Mouse (Mus musculus) midbrain, embryonic 13.5 days (tissue): ENCODE data around the gene Rpusd3. TPM values are rescaled to one million over a fixed set of nuclear protein-coding genes. Genes with fewer than 3 reads are reported as not detected.
A peak's percentile ranks its signal among the peaks of the same experiment; 100 is the strongest.

Experiments
- ATAC-seq: fragments of 200-750 bp; cut with Nextera tagmentation; 2 replicates; pipeline ENCODE4 v1.8.0; 2017; ENCODE audit warnings: mild to moderate bottlenecking, moderate TSS enrichment, moderate library complexity
- H3K27ac ChIP-seq: fragments of 300-500 bp; sonication (generic); 2 replicates; pipeline ENCODE4 v1.5.1; 2015; ENCODE audit warnings: inconsistent platforms, mild to moderate bottlenecking, moderate library complexity
- H3K27me3 ChIP-seq: fragments of 300-500 bp; sonication (generic); 2 replicates; pipeline ENCODE4 v1.6.1; 2015; ENCODE audit warnings: mild to moderate bottlenecking, inconsistent platforms
- H3K36me3 ChIP-seq: fragments of 300-500 bp; sonication (generic); 2 replicates; pipeline ENCODE4 v1.6.1; 2015; ENCODE audit warnings: mild to moderate bottlenecking, inconsistent platforms
- H3K4me1 ChIP-seq: fragments of 300-500 bp; sonication (generic); replicated peaks from 2 replicates; pipeline ENCODE4 v1.6.1; 2015; ENCODE audit warnings: inconsistent platforms
- H3K4me2 ChIP-seq: fragments of 300-500 bp; sonication (generic); replicated peaks from 2 replicates; pipeline ENCODE4 v1.6.1; 2015; ENCODE audit warnings: moderate library complexity, mild to moderate bottlenecking, inconsistent platforms
- H3K4me3 ChIP-seq: fragments of 300-500 bp; sonication (generic); replicated peaks from 2 replicates; pipeline ENCODE4 v1.5.1; 2015; ENCODE audit warnings: mild to moderate bottlenecking, inconsistent platforms
- H3K9ac ChIP-seq: fragments of 300-500 bp; sonication (generic); replicated peaks from 2 replicates; pipeline ENCODE4 v1.6.1; 2015; ENCODE audit warnings: mild to moderate bottlenecking, inconsistent platforms
- H3K9me3 ChIP-seq: fragments of 300-500 bp; sonication (generic); 2 replicates; pipeline ENCODE4 v1.6.1; 2016; ENCODE audit warnings: mild to moderate bottlenecking, inconsistent platforms
- WGBS: fragments of 180-500 bp; shearing (Covaris S2); methylation state at CpG from one replicate; pipeline ENCODE4 v1.1.7; 2015; 5-methylcytosine and 5-hydroxymethylcytosine counted together
- polyA plus RNA-seq: library from polyadenylated mRNA; unstranded; fragments of >200 nt; fragmentation: Nextera tagmentation; extraction: Ambion mirVana; gene quantifications from 2 replicates; pipeline ENCODE4 v1.2.1, GENCODE M21; 2015

Rpusd3 gene
- polyA plus RNA-seq, 1 experiment from 2014 or later: 20.8 TPM

DNA sequence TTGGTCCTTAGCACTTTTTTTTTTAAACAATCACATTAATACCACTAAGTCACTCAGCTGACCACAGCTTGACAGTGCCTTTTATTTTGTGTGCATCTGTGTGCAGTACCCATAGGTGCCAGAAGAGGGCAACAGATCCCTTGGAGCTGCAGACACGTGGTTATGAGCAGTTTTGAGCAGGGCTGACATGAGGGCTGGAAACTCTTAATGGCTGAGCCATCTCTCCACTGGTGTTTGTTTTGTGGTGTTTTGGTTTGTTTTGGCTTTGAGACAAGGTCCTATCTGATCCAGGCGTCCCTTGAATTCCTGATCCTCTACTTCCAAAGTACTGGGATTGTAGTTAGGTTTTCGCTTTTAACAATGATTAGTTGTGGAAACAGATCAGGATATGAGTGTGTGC lies 8.3 kb upstream of the Rpusd3 start:
- no peaks in the 10 kb centered on the region for H3K36me3 ChIP-seq
- no peaks in the 10 kb centered on the region for H3K9me3 ChIP-seq
- H3K27me3 ChIP-seq: no peaks in the 10 kb centered on the region
- ATAC-seq: no peak
- H3K4me2 ChIP-seq: no peak overlapping the region
- H3K9ac ChIP-seq: no peak overlapping the region
- no peak overlapping the region for H3K4me3 ChIP-seq
- H3K27ac ChIP-seq: no peak overlapping the region
- no peaks in the 10 kb centered on the region for H3K4me1 ChIP-seq
- WGBS: 65% methylated on average over 3 of the region's 3 CpGs

DNA sequence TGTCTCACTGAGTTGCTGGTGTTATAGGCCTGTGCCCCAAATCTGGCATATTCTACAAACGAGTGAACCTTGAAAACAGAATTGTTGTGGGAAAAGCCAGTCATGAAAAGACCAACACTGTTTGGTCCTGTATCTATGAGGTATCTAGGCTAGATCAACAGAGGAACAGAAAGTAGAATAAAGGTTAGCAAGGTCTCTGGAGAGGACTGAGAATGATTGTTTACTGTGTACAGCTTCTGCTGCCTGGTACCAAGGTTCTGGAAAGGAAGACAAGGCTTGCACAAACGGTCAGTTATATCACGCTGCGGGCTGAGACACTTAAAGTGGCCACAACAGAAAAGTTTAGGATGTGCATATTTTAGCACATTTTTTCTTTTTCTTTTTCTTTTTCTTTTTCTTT lies 7.6 kb upstream of the Rpusd3 start:
- 90% methylated on average over 4 of the region's 4 CpGs for WGBS
- Histone ChIP-seq H3K4me1 (no peaks in the 10 kb centered on the region), H3K27ac (no peak overlapping the region), H3K36me3 (no peaks in the 10 kb centered on the region), H3K9ac (no peak overlapping the region), H3K9me3 (no peaks in the 10 kb centered on the region), H3K4me2 (no peak overlapping the region), H3K27me3 (no peaks in the 10 kb centered on the region), H3K4me3 (no peak overlapping the region)
- no peak for ATAC-seq

DNA sequence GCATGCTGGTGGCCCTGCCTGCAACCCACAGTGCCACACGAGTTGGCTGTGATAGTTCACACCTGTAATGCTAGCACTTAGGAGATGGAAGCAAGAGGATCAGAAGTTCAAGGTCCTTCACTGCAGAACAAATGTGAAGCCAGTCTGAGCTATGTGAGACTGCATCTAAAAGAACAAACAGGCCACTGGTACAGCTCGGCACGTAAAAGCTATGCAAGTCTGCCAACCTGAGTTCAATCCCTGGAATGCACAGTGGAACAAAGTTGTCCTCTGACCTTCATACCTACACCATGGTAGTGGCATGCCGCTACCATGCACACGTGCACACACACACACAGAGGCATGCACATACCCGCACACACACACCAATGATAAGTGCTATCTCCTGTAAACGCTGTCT lies 5.0 kb upstream of the Rpusd3 start:
- no peak overlapping the region for H3K9ac ChIP-seq
- H3K9me3 ChIP-seq: no peaks in the 10 kb centered on the region
- no peaks in the 10 kb centered on the region for H3K36me3 ChIP-seq
- no peak overlapping the region for H3K27ac ChIP-seq
- H3K4me2 ChIP-seq: no peak overlapping the region
- 85% methylated on average over 7 of the region's 7 CpGs for WGBS
- H3K27me3 ChIP-seq: no peaks in the 10 kb centered on the region
- no peak for ATAC-seq
- no peak overlapping the region for H3K4me3 ChIP-seq
- peaks cover 4% of the 10 kb centered on the region for H3K4me1 ChIP-seq

DNA sequence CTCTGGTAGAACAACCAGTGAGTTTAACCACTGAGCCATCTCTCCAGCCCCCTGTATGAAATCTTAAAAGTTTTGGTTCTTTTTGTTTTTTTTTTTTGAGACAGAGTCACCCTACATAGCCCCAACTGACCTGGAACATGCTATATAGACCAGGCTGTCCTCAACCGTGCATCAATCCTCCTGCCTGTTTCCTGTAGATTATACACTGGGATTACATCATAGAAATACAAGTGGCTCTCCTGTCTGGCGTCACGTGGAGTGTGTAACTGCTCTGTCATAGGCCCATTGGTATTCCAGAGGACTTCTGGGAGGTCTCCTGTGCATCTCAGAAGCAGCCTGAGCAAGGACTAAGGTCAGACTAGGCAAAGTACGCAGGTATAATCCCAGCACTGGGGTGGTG lies 3.9 kb upstream of the Rpusd3 start:
- H3K9ac ChIP-seq: no peak overlapping the region
- H3K27ac ChIP-seq: no peak overlapping the region
- H3K4me1 ChIP-seq: peaks cover 12% of the 10 kb centered on the region
- no peak for ATAC-seq
- H3K9me3 ChIP-seq: no peaks in the 10 kb centered on the region
- no peaks in the 10 kb centered on the region for H3K36me3 ChIP-seq
- WGBS: 87% methylated on average over 4 of the region's 4 CpGs
- no peak overlapping the region for H3K4me3 ChIP-seq
- H3K4me2 ChIP-seq: no peak overlapping the region
- H3K27me3 ChIP-seq: no peaks in the 10 kb centered on the region

DNA sequence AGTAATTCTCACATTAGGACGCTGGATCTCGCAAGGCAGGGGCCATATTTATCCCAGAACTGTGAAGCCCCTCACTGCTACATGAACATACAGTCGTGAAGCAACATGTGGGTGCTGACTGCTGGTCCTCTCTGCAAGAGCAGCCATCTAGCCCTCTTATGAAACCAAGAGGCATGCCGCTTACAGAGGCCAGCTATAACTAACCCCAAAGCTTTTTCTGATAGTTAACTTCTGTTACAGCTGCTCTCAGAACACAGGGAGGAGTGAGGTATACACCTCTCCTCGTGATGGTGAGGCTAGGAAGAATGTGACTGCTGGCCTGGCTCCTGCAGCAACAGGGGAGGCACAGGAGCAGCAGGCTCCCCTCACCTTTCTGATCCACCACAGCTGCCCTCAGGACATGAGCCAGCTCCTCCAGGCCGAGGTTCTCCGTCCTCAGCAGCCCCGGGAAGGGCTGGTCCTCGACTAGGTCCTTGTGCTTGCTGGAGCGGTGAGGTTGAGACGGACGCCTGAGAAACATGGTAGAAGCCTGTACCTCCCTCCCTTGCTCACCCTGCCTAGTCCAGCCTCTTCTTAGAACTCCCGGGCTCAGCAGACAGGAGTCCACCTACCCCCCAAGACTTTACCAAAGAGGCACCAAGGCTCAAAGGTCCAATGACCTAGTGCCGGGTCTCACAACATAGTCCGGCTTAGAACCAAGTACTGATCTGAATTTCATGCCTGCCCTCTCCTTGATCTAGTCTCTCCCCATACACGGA lies 520 bp downstream of the Rpusd3 start:
- Histone ChIP-seq H3K4me1 (peaks cover 24% of the 10 kb centered on the region), H3K9ac (peak overlapping the region; percentile 83), H3K27me3 (no peaks in the 10 kb centered on the region), H3K27ac (no peak overlapping the region), H3K9me3 (no peaks in the 10 kb centered on the region), H3K36me3 (peaks cover 30% of the 10 kb centered on the region), H3K4me2 (peak overlapping the region; percentile 82), H3K4me3 (peak overlapping the region; percentile 68)
- peak; percentile 74 for ATAC-seq
- WGBS: 16% methylated on average over 16 of the region's 16 CpGs

DNA sequence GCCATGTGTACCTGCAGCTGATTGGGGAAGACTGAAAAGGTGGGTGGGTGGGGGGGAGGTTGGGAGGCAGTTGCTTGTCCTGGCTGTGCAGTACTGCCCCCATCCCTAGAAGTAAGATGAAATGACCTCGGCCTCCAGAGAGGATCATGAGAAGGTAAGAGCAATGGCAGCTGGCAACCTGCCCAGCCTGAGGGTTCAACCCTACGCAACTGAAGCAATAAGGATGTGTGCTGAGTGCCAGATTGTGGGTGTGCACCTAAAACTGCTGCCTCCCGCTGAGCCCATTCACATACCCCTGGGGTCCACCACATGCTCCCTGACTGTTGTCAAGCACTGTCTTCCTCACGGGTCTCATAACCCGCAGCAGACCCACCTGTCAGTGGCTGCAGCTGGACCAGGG lies 2.7 kb downstream of the Rpusd3 start:
- 94% methylated on average over 5 of the region's 5 CpGs for WGBS
- no peak overlapping the region for H3K9ac ChIP-seq

DNA sequence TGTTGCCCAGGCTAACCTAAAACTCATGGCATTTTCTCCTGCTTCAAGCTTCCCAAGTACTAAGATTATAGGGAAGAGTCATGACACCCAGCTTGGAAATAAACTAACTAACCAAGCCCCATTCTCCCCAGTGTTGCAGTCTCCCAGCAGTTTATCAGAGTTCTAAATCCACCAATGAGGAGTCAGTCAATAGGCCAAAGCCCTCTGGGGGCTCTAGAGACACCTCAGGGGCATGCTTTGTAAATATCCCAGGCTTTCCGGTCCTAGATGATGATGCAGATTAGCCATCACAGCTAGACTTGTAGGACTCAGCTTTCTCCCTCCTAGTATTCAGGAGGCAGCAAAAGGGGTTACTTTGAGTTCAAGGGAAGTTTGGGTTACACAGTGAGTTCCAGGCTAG lies 9.1 kb downstream of the Rpusd3 start:
- H3K4me3 ChIP-seq: no peak overlapping the region
- no peaks in the 10 kb centered on the region for H3K27me3 ChIP-seq
- no peaks in the 10 kb centered on the region for H3K4me1 ChIP-seq
- 79% methylated on average over 1 of the region's 1 CpGs for WGBS
- H3K9ac ChIP-seq: no peak overlapping the region
- H3K4me2 ChIP-seq: no peak overlapping the region
- peaks cover 59% of the 10 kb centered on the region for H3K36me3 ChIP-seq
- H3K27ac ChIP-seq: no peak overlapping the region
- no peak for ATAC-seq
- H3K9me3 ChIP-seq: no peaks in the 10 kb centered on the region

More for the DNA sequence above, 2.7 kb downstream of the Rpusd3 start:
- no peak for ATAC-seq
- Histone ChIP-seq H3K4me3 (no peak overlapping the region), H3K27ac (no peak overlapping the region), H3K9me3 (no peaks in the 10 kb centered on the region), H3K36me3 (peaks cover 42% of the 10 kb centered on the region), H3K27me3 (no peaks in the 10 kb centered on the region), H3K4me1 (peaks cover 24% of the 10 kb centered on the region), H3K4me2 (no peak overlapping the region)

DNA sequence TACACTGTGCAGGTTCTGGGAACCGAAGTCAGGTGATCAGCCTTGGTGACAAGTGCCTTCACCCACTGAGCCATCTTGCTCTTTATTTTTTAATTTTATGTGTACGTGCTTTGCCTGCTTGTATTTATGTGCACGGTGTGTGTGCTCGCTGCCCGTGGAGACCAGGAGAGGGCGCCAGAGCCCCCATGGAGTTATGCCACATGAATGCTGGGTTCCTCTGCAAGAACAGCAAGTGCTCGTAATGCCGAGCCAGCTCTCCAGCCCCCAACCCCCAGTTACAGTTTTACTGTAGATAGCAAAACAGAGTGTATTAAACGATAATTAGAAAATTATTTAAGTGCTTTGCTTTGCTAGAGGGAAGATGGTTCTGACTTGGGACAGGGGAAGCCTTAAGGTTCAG lies 12.5 kb downstream of the Rpusd3 start:
- 85% methylated on average over 9 of the region's 9 CpGs for WGBS
- Histone ChIP-seq H3K4me3 (no peak overlapping the region), H3K4me1 (peaks cover 3% of the 10 kb centered on the region; the same call in 1 of the 2 replicates), H3K4me2 (no peak overlapping the region), H3K9me3 (no peaks in the 10 kb centered on the region), H3K9ac (no peak overlapping the region), H3K36me3 (peaks cover 33% of the 10 kb centered on the region), H3K27me3 (no peaks in the 10 kb centered on the region), H3K27ac (no peak overlapping the region)
- no peak for ATAC-seq

DNA sequence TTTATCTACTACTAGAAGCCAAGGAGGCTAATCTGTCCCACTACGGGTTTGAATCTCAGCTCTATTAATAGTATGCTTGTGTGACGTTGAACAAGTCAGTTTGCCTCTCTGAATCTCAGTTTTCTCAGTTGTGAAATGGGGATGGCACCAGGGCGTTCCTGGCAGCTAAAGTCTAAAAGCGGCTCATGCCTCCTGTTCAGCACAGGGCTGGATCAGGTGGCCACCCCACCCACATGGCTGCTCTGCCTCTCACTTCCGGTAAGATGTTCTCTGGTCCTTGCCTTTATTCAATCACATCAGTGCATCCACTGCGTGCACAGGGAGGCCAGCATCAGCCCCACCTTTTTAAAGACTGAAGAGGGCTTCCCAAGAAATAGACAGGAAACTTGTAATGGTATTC lies 13.7 kb downstream of the Rpusd3 start:
- H3K4me2 ChIP-seq: no peak overlapping the region
- H3K4me1 ChIP-seq: peaks cover 3% of the 10 kb centered on the region; the same call in 1 of the 2 replicates
- 91% methylated on average over 6 of the region's 6 CpGs for WGBS
- no peaks in the 10 kb centered on the region for H3K9me3 ChIP-seq
- H3K36me3 ChIP-seq: peaks cover 35% of the 10 kb centered on the region
- no peak overlapping the region for H3K9ac ChIP-seq
- no peak for ATAC-seq
- no peaks in the 10 kb centered on the region for H3K27me3 ChIP-seq
- no peak overlapping the region for H3K27ac ChIP-seq
- no peak overlapping the region for H3K4me3 ChIP-seq

DNA sequence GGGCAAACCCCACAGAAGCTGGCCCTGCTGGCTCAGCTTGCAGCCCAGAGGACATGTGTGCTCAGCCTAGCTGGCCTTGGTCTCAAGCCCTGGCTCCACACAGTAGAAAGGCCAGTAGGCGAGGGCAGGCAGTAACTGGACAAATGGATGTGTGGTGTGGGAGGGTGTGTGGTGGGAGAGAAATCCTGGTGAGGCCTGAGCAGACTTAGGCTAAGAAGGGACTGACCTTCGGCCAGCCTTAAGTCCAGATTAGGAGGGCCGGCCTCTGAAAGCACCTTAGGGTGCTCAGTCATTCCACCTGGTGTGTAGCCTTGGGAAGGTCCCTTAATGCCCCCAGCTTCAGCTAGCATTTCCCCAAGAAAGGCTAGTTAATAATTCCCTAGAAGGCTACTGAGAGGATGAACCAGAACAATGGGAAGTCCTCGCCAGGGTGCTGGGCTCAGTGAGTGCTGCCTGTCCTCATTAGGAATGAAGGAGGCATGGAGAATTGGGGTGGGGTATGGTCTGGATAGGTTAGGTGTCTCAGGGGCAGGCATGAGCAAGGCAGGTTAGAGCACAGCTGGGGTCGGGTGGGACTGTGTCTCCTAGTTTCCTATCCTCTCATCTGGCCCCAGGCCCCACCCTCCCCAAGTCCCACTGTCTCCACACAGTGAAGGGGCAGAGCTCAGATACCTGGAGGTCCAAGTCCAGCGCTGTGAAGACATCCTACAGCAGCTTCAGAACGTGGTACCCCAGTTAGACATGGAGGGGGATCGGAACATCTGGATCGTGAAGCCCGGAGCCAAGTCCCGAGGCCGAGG lies 14.3 kb downstream of the Rpusd3 start:
- Histone ChIP-seq H3K36me3 (peaks cover 35% of the 10 kb centered on the region), H3K9me3 (no peaks in the 10 kb centered on the region), H3K27me3 (no peaks in the 10 kb centered on the region), H3K4me1 (peaks cover 3% of the 10 kb centered on the region; the same call in 1 of the 2 replicates), H3K4me3 (no peak overlapping the region), H3K9ac (0 out of 2 replicates have a peak overlapping the region, but pooled peaks have one; percentile 23), H3K4me2 (no peak overlapping the region), H3K27ac (no peak overlapping the region)
- 77% methylated on average over 12 of the region's 12 CpGs for WGBS
- 0 out of 2 replicates have a peak, but pooled peaks have one; percentile 40 for ATAC-seq

DNA sequence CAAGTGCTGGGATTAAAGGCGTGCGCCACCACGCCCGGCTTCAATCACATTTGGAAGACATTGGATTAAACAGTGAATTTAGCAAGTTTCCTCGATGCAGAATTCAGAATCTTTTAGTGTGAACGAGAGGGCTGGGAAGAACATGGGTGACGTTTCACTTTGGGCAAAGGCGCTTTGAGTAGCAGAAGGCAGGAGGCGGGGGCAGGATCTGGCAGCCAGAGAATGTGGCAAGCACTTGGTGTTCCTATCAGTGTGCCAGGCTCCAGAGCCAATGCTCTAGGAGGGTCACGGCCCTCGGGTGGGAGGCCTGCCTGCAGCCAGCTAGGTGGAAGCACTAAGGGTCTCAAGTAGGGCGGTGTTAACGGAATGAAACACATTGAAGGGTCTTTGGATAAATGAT lies 17.0 kb downstream of the Rpusd3 start:
- no peak overlapping the region for H3K4me3 ChIP-seq
- no peak for ATAC-seq
- H3K9me3 ChIP-seq: no peaks in the 10 kb centered on the region
- no peak overlapping the region for H3K4me2 ChIP-seq
- 94% methylated on average over 13 of the region's 13 CpGs for WGBS
- no peak overlapping the region for H3K27ac ChIP-seq
- H3K4me1 ChIP-seq: peaks cover 3% of the 10 kb centered on the region; the same call in 1 of the 2 replicates
- H3K9ac ChIP-seq: no peak overlapping the region
- no peaks in the 10 kb centered on the region for H3K27me3 ChIP-seq
- peaks cover 29% of the 10 kb centered on the region for H3K36me3 ChIP-seq

DNA sequence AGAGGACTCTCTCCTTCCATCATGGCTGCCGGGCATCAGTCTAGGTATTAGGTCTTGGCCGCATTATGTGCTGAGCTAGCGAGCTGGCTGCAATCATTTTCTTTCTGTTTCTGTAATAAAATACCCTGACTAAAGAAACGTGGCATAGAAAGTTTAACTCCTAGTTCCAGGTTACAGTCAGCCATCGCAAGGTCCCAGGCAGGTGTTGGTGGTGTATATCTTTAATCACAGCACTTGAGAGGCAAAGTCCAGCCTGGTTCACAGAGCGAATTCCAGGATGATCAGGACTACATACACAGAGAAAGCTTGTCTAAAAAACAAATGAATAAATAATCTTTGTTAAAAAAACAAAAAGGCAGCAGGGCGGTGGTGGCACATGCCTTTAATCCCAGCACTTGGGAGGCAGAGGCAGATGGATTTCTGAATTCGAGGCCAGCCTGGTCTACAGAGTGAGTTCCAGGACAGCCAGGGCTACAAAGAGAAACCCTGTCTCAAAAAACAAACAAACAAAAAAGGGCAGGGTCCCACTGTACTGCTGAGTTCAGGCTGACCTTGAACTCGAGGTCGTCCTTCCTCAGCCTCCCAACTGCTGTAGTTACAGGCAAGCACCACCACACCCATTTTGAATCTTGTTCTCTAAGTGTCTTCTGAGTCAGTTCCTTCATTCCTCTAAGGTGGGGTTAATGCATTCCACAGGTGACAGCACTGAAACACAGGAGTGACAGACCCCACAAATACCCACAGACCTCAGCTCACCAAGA lies 22.7 kb downstream of the Rpusd3 start:
- H3K9ac ChIP-seq: no peak overlapping the region
- H3K27me3 ChIP-seq: no peaks in the 10 kb centered on the region
- no peak overlapping the region for H3K4me3 ChIP-seq
- no peak overlapping the region for H3K4me2 ChIP-seq
- ATAC-seq: no peak
- H3K9me3 ChIP-seq: no peaks in the 10 kb centered on the region
- 85% methylated on average over 10 of the region's 10 CpGs for WGBS
- H3K27ac ChIP-seq: no peak overlapping the region
- peaks cover 27% of the 10 kb centered on the region for H3K36me3 ChIP-seq
- H3K4me1 ChIP-seq: peaks cover 17% of the 10 kb centered on the region
